In genomic region chr5:57713980-57714379, GRCm38 (mm10) we compare ENCODE assay signal across 8 mouse cellular contexts. TPM values are rescaled to one million over a fixed set of nuclear protein-coding genes. Genes with fewer than 3 reads are reported as not detected.
DNase-seq lines count a peak whose midpoint lies in the region; ATAC-seq and TF ChIP-seq lines count a peak whose summit lies in the region.

No protein-coding gene starts in this region.

- H3K4me1 ChIP-seq in thymus, adult 2 months (replicated peaks; ENCODE audit: control insufficient read depth, insufficient read depth, low read length) = peaks cover 40% of the 10 kb centered on the region
- H3K4me1 ChIP-seq in kidney, embryonic 14.5 days (ENCODE audit: control insufficient read depth, insufficient read depth, low read length) = 0 out of 2 replicates have a peak, but pooled peaks cover 3% of the 10 kb centered on the region
- H3K4me1 ChIP-seq in liver, postnatal 0 days (ENCODE audit: insufficient read depth) = peaks cover 27% of the 10 kb centered on the region
- no peaks in the 10 kb centered on the region for H3K4me1 ChIP-seq in neural tube, embryonic 14.5 days (ENCODE audit: control insufficient read depth, insufficient read depth, low read length)

- peak; percentile 4 for DNase-seq in adrenal gland, adult 2 months
- no peak for DNase-seq in adrenal gland, postnatal 4 days (ENCODE audit: low spot score in 2 of 2)
- DNase-seq in thymus, adult 2 months = peak; percentile 7
- no peak for DNase-seq in thymus, postnatal 36 days
- DNase-seq in forelimb bud, embryonic 11.5 days (ENCODE audit: low read depth, low spot score) = peak; percentile 57
- DNase-seq in liver, postnatal 0 days = no peak

- TF ChIP-seq POLR2A in thymus, adult 2 months (IDR thresholded peaks at IDR 0.05; ENCODE audit: control insufficient read depth, extremely low read depth, insufficient read depth, low read length, poor library complexity) = no peak

- ATAC-seq in kidney, embryonic 14.5 days (ENCODE audit: low FRiP score, low TSS enrichment) = no peak
- no peak for ATAC-seq in liver, postnatal 0 days
- ATAC-seq in neural tube, embryonic 14.5 days (ENCODE audit: low read depth) = no peak

- H3K27me3 ChIP-seq in thymus, adult 2 months (ENCODE audit: control insufficient read depth, insufficient read depth, low read length) = peaks cover 10% of the 10 kb centered on the region
- H3K27me3 ChIP-seq in kidney, embryonic 14.5 days (ENCODE audit: control insufficient read depth, insufficient read depth, low read length) = no peaks in the 10 kb centered on the region
- peaks cover 40% of the 10 kb centered on the region for H3K27me3 ChIP-seq in liver, postnatal 0 days (ENCODE audit: insufficient read depth, low read length)
- 0 out of 2 replicates have a peak, but pooled peaks cover 2% of the 10 kb centered on the region for H3K27me3 ChIP-seq in neural tube, embryonic 14.5 days (ENCODE audit: control insufficient read depth, insufficient read depth, low read length)

- WGBS in thymus, adult 2 months = 1% methylated on average over 10 of the region's 10 CpGs
- 2% methylated on average over 10 of the region's 10 CpGs for WGBS in kidney, embryonic 14.5 days
- 1% methylated on average over 10 of the region's 10 CpGs for WGBS in liver, postnatal 0 days (ENCODE audit: insufficient replicate concordance)
- 1% methylated on average over 10 of the region's 10 CpGs for WGBS in neural tube, embryonic 14.5 days

- TF ChIP-seq EP300 in liver, postnatal 0 days (IDR thresholded peaks at IDR 0.05; ENCODE audit: low read depth) = no peak

- no peak overlapping the region for H3K4me3 ChIP-seq in thymus, adult 2 months (ENCODE audit: control insufficient read depth, insufficient read depth, low read length)
- peak overlapping the region; percentile 51 for H3K4me3 ChIP-seq in kidney, embryonic 14.5 days (ENCODE audit: low read length)
- peak overlapping the region; percentile 59 for H3K4me3 ChIP-seq in liver, postnatal 0 days (ENCODE audit: low read depth, low read length)
- peak overlapping the region; percentile 73 for H3K4me3 ChIP-seq in neural tube, embryonic 14.5 days (ENCODE audit: low read depth, low read length)

- no peaks in the 10 kb centered on the region for H3K9me3 ChIP-seq in kidney, embryonic 14.5 days (ENCODE audit: control insufficient read depth, low read length)
- no peaks in the 10 kb centered on the region for H3K9me3 ChIP-seq in liver, postnatal 0 days (ENCODE audit: low read length)
- no peaks in the 10 kb centered on the region for H3K9me3 ChIP-seq in neural tube, embryonic 14.5 days (ENCODE audit: control insufficient read depth, low read length)

- H3K9ac ChIP-seq in kidney, embryonic 14.5 days (ENCODE audit: low read depth, low read length) = no peak overlapping the region
- H3K9ac ChIP-seq in liver, postnatal 0 days (replicated peaks) = no peak overlapping the region
- no peak overlapping the region; the same call in 1 of the 2 replicates for H3K9ac ChIP-seq in neural tube, embryonic 14.5 days (replicated peaks; ENCODE audit: low read depth, low read length)

- H3K36me3 ChIP-seq in thymus, adult 2 months (ENCODE audit: control insufficient read depth, insufficient read depth, low read length) = no peaks in the 10 kb centered on the region
- H3K36me3 ChIP-seq in kidney, embryonic 14.5 days (ENCODE audit: control insufficient read depth, insufficient read depth, low read length) = no peaks in the 10 kb centered on the region
- no peaks in the 10 kb centered on the region for H3K36me3 ChIP-seq in liver, postnatal 0 days (replicated peaks; ENCODE audit: insufficient read depth, low read length)
- H3K36me3 ChIP-seq in neural tube, embryonic 14.5 days (ENCODE audit: control insufficient read depth, insufficient read depth, low read length) = no peaks in the 10 kb centered on the region

- peak overlapping the region; percentile 92 for H3K4me2 ChIP-seq in kidney, embryonic 14.5 days (replicated peaks; ENCODE audit: low read depth, low read length)
- peak overlapping the region; percentile 95 for H3K4me2 ChIP-seq in liver, postnatal 0 days (ENCODE audit: low read depth, low read length)
- peak overlapping the region; percentile 69 for H3K4me2 ChIP-seq in neural tube, embryonic 14.5 days (ENCODE audit: low read depth, low read length)

- no peak overlapping the region for H3K27ac ChIP-seq in thymus, adult 2 months (ENCODE audit: control insufficient read depth, insufficient read depth, low read length)
- no peak overlapping the region for H3K27ac ChIP-seq in kidney, embryonic 14.5 days (ENCODE audit: low read depth, low read length)
- H3K27ac ChIP-seq in liver, postnatal 0 days (ENCODE audit: low read depth) = no peak overlapping the region
- H3K27ac ChIP-seq in neural tube, embryonic 14.5 days (ENCODE audit: low read depth, low read length) = peak overlapping the region; percentile 88; the same call in 1 of the 2 replicates

- no peak for TF ChIP-seq CTCF in thymus, adult 2 months (IDR thresholded peaks at IDR 0.05; ENCODE audit: borderline replicate concordance, control insufficient read depth, extremely low read depth, insufficient read depth, low read length, poor library complexity)
- peak; percentile 68 for TF ChIP-seq CTCF in liver, postnatal 0 days (IDR thresholded peaks at IDR 0.05; ENCODE audit: low read depth)

RNA-seq across cellular contexts. Expression of gene Pcdh7, which starts 3.8 kb away (rescaled TPM):
- 1 to 10 TPM; 1.4 to 2.6 TPM for total RNA-seq in adrenal gland, adult 2 months (2021)
- 1.1 and 1.8 TPM in 2 replicates for polyA plus RNA-seq in adrenal gland, adult 2 months (2012; rRNA removed)
- 10 to 100 TPM; 10.0 to 14.8 TPM for total RNA-seq in adrenal gland, postnatal 4 days (2021)
- polyA plus RNA-seq in thymus, adult 2 months (2012; rRNA removed) = 2.9 and 3.6 TPM in 2 replicates
- polyA plus RNA-seq in kidney, embryonic 14.5 days (2014; fragmentation: Nextera tagmentation; extraction: Ambion mirVana) = 6.5 and 7.6 TPM in 2 replicates
- 0.37 and 0.38 TPM in 2 replicates for polyA plus RNA-seq in liver, postnatal 0 days (2015; fragmentation: Nextera tagmentation; extraction: Ambion mirVana)
- 40.9 and 47.6 TPM in 2 replicates for polyA plus RNA-seq in neural tube, embryonic 14.5 days (2014; fragmentation: Nextera tagmentation; extraction: Ambion mirVana)

Comparison
In these comparisons a context has a peak if more than half of its experiments do, and no peak if none do; other contexts are left out.
1. DNase-seq: peak in adrenal gland, adult 2 months (single experiment), thymus, adult 2 months (single experiment) and forelimb bud, embryonic 11.5 days (single experiment); none in adrenal gland, postnatal 4 days (0 of 2), thymus, postnatal 36 days (0 of 2) and liver, postnatal 0 days (single experiment).
2. Peak in every context shown above with its lines, with median percentiles within 50 percentile points of each other: H3K4me2 ChIP-seq.